Mouse (Mus musculus) adrenal gland, postnatal 10 days (tissue): ENCODE results near the gene Uevld. TPM values are rescaled to one million over a fixed set of nuclear protein-coding genes. Genes with fewer than 3 reads are reported as not detected.
"Not testable (repeated sequence)": the region's sequence is repeated elsewhere in the genome, so short reads cannot be mapped to it uniquely, and the experiment has no call there.

Experiments used
- DNase-seq: peaks from one replicate; pipeline ENCODE4 v3.0.0; 2021; ENCODE audit warnings: mixed read lengths
- total RNA-seq, 2 experiments: library from RNA; stranded (reverse); gene quantifications; 2 replicates each; pipeline ENCODE4 v1.2.3; 2021

Uevld gene
- total RNA-seq, 2 experiments from 2014 or later, result 22.8 TPM

DNA sequence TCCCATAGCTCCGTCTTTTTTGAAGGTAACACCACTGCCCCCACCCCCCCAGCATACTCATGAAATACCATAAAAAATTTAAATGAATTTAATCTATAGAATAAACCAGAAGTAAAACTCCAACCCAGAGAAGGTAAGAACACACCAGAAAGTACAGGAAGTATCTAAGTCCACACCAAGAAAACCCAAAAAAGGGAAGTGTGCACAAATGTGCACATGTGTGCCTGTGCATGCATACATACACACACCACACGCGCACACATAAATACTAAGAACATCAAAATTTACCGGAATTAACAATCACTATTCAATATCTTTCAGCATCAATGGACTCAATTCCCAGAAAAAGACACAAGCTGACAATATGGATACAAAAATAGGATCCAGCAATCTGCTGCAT lies 11.6 kb upstream of the Uevld start:
- no peak for DNase-seq

DNA sequence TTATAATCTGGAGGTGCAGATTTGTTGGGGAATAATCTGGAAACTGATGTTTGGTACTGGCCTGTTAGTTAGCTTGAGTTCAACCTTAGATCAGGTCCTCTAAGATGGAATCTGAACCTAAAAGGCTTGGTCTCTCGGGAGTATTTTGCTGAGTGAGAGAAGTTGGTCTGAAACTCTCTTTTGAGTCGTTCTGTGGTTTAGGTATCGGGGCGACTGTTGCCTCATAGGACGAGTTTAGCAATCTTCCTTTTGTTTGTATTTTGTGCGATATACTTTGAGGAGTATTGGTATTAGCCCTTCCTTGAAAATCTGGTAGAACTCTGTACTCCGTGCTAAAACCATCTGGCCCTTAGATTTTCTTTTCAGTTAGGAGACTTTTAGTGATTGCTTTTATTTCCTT lies 5.7 kb upstream of the Uevld start:
- DNase-seq, result no peak

DNA sequence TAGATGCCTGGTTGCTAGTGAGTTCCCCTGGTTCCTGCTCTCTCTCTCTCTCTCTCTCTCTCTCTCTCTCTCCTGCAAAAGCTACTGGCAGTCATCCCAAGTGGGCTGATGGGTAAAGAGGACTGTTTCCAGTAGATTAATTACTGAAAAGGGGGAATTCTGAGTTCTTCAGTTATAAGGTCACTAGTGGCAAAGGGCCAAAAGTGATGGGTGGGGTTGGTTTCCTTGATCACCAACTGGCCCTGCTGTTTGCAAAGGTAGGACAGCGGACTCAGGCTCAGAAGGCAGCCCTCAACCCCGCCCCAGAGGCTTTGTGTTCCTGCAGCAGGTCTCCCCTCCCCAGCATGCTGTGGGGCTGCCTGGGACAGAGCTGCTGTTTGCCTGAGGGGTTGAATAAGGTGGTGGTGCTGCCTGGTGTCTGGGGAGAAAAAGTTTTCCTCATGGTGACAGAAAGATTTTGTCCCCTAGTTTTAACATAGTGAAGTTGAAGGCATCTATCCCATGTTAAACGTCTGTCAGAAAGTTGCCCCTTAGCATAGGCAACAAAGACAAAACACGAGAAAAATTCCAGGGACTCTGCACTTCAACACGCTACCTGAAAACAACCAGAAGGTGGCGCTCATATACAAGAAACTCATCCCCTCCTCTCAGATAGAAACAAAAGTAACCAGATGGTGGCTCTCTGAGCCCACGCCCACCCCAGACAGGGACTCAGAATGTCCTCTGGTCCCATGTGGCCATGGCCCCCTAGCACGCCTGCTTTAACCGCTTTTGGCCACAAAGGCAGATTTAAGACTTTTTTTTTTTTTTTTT lies 4.7 kb upstream of the Uevld start:
- DNase-seq, result peak; percentile 71

DNA sequence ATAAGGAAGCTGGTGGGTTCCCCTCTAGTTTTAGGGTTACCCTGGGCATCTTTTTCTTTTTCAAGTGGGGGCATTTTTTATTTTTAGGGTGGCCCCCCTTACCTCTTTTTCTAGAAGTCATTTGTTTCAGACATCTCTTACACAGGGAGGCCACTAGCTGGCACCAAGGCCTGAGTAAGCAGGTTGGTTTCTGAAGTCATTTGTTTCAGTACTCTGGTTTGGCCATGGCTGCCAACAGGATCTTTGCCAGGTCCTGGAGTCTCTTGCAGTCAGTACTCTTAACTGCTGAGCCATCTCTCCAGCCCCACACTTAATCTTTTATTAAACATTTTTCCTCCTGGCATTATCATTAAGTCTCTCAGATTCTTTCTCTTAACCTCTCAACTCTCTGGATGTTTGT lies 3.8 kb upstream of the Uevld start:
- DNase-seq, result peak; percentile 42

DNA sequence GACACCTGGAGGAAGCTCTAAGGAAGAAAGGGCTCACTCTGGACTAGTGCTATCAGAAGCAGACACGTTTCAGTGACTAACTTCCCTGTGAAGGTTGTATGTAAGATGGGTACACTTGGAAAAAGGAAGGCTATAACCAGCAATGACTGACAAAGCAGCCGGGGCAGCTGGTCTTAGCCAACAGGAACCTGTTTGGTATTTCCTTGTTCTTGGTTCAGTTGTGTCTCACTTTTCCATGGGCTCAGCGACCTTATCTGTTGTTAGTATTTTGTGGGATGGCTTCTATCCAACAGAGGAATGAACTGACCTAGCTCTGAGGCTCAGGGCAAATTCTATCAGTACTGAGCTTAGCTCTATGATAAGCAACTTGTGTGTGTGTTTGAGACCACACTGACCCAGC lies 2.7 kb upstream of the Uevld start:
- no peak for DNase-seq

DNA sequence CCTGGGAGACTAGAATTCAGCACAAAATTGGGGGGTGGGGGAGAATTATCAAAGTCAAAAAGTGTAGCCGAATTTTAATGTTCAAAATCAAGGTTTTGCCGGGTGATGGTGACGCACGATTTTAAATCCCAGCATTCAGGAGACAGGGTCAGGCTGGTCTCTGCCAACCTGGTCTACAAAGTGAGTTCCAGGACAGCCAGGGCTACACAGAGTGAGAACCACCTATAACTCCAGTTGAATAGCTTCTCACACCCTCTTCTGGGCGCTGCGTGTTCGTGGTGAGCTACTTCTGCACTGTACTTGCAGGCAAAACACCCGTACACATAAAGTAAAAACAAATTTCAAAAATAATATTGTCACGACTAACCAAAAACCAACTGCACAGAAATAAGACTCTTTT lies 526 bp upstream of the Uevld start:
- DNase-seq, result no peak

DNA sequence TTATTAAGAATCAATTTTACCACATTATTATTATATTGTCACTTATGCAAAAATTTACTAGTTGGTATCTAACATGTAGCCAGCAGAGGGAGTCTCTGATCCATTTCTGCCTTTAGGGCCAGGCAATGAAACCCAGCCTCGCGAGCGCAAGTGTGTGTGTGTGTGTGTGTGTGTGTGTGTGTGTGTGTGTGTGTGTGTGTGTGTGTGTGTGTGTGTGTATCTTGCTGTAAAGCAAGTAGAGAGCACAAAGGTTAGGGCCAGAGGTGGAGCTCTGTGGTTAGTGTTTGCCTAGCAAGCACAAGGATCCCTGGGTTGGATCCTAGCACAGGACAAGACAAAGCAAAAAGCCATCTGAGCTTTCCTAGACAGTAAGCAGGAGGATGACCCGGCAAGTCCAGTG lies 22.5 kb downstream of the Uevld start:
- peak; percentile 41 for DNase-seq

DNA sequence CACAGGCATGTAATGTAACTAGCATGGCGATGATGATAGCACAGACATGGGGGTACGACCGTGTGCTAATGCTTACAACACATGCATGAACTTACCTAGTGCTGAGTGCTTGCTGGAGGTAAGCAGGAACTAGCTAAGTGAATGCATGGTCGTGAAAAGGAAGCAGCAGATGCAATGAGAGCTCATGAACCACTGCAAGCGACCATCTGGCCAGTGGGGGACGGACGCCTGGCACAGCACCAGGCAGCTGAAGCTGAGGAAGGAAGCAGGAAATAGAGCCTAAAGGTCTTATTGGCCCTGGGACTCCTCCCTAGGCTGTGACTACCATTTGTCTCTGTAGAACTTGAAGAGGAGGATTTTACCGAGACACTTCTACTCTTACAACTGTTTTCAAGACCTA lies 23.5 kb downstream of the Uevld start:
- no peak for DNase-seq

DNA sequence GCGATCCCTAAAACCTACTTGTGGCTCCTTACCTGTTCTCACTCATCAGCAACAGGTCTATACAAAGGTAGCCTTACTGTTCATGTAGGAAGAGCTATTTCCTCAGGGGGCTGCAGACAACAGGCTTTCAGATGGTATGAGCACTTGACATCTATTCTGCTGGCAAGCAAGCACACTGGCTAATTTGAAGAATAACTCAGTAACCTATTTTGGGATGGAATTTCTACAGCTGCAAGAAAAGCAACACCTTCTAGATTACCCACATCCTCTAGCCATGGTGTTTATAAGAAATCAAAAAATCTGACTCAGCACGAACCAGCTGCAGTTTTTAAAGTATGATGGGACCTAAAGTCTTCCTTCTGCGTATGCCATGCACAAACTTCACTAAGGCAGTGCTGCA lies 27.0 kb downstream of the Uevld start:
- DNase-seq, result no peak

DNA sequence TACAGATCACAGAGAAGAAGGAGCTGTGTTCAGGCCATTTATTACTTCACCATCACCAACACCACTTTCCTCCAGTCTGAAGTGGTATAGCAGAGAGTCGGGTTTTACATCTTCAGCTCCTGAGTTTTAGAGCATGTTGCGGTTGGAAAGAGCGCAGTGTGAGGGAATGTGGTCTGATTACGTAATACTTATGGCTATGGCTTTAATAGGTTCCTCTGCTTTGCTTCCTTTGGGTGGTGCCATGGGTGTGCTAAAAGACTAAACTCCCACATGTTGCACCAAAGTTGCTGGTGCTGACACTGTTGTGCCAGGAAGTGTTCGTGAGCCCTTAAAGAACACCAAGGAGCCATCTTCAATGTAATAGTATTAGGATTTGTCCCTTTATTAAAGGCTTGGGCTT lies 30.0 kb downstream of the Uevld start:
- DNase-seq, result no peak

DNA sequence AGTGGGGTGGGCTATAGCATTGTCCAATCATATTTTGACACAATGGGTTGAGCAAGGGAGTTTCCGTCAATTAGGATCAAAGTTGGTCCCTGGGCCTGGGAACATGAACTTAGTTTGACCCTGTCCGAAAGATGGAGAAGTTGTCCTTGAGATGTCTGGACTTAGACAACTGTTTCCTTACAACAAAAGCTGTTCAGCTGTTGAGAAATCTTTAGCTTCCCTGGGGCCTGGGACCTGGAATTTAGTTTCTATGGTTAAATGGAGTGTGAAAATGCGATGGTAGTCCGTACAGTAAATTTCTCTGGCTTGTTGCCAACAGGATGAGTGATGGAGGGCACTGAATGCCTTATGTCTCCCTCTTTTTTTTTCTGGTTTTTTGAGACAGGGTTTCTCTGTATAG lies 36.3 kb downstream of the Uevld start:
- no peak for DNase-seq

DNA sequence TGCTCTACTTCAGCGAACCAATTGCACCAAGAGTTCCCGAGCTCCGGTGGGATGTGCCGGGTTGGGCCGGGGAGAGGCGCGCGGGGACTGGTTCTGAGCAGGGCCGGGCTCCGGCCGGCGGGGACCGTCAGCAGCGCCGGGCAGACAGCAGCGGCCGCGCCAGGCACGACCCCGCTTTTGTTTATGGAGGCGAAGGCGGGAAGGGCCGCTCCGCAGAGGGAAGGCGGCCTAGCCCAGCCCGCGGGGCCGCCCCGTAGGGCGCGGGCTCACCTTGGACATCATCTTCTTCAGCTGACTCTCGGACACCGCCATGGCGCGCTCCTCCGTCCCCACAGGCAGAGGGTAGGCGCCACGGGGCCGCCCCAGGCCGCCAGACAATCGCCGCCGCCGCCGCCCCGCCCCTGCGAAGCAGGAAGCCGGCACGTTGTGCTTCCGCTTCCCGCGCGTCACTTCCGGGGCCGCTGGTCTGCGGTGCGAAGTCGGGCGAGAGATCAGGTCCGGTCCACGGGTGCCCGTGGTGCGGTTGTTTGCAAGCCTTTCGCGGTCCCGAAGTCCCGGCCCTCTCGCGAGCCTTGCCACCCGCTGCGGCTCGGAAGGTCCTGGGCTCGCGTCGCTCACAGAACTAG lies 38.7 kb downstream of the Uevld start, which contains the start of gene Tsg101:
Gene Tsg101, minus strand, starts transcription at position 419 of the 626 bp plus-strand sequence.
- DNase-seq, result peak; percentile 97

DNA sequence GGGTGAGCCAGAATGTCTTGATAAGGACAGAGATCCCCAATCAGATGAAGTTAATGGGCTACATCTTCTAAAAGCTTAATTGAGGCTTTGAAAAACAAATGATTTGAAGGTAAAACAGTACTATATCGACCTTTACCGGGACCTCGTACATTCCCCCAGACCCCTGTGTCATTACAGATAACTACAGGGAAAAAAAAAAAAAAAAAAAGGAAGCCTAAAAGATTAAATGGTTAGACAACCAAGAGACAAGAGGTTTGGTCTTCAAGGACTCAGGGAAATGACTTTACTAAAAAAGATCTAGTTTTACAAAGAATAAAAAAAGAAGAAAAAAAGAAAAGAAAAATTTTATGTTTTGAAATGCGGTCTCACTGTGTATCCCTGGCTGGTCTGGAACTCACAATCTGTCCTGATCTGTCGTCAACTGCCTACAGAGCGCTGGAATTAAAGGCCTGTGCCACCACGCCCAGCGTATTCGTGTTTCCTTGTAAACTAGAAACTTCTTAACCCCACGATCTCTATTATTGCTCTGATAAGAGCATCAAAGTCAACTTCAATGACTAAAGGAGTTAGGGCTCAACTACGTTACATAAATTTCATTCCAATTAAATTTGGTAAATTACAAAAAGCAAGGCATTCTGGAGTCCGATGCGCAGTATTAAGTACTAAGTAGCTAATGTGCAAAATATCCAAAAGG lies 39.5 kb downstream of the Uevld start:
- no peak for DNase-seq

DNA sequence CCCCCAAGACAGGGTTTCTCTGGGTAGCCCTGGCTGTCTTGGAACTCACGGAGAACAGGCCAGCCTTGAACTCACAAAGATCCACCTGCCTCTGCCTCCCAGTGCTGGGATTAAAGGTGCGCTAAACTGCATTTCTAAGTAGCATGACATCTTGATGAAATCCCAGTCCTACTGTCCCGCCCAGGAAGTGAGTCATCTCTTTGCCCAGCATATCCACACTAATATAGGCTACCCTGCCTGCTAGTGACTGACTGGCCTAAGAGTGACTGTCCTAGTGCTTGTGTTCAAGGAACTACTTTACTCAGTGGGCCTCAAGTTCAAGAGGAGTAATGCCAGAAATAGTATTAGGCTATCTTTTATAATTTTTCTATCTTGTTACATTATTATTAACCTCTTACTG lies 42.0 kb downstream of the Uevld start:
- no peak for DNase-seq

DNA sequence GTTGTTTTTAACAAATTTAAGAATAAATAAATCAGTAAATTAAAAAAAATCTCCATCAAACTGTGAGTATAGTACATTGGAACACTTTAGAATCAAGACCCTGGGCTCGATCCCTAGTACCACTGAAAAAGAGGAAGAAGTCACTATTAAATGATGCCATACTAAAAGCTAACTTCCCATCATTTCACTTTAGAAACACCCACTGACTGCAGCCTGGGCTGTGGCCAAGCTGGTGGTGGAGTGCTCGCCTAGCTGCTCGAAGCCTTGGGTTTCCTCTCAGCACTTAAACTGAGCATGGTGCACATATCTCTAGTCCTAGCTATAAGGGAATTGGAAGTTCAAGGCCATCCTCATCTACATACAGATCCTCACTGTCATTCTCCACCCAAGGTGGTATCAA lies 47.1 kb downstream of the Uevld start:
- DNase-seq, result no peak

DNA sequence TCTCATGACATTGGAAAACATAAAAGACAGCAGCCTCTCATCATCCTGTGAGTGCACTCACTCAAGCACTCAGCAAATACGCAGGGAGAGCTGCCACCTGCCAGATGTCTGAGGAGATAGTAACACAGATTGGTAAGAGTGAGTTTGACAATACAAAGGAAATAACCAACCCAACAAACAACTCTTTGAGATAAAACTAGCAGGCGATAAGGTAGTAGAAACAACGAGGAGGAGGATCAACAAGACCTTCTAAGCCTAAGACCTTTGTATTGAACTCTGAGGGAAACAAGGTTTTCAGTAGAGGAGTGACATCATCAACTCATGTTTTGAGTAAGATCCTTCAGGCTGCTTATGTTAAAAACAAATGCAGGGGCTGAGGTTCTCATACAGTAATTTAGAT lies 59.0 kb downstream of the Uevld start:
- DNase-seq, result no peak

DNA sequence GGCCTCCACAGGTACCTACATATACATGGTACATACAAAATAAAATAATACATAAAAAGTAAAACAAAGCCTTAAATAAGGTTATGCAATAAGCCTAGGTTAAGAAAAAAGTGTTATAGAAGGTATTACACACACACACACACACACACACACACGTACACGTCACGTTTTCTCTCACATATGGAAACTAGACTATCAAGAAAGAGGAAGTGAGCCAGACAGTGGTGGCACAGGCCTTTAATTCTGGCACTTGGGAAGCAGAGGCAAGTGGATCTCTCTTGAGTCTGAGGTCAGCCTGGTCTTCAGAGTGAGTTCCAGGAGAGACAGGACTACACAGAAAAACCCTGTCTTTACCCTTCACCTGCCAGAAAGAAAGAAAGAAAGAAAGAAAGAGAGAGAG lies 62.8 kb downstream of the Uevld start:
- DNase-seq, result no peak

DNA sequence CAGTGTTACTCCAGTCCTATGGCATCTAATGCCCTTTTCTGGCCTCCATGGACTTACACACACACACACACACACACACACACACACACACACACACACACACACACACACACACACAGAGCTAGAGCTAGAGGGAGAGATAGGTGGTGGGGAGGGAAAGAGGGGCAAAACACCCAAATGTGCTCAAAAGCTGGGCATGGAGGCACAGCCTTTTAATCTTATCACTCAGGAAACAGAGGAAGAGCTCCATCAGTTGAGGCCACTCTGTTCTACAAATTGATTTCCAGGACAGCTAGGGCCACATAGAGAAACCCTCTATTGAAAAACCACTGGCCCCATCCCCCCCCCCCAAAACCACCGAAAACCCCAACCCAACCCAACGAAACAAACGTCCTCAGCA lies 75.0 kb downstream of the Uevld start:
- no peak for DNase-seq

DNA sequence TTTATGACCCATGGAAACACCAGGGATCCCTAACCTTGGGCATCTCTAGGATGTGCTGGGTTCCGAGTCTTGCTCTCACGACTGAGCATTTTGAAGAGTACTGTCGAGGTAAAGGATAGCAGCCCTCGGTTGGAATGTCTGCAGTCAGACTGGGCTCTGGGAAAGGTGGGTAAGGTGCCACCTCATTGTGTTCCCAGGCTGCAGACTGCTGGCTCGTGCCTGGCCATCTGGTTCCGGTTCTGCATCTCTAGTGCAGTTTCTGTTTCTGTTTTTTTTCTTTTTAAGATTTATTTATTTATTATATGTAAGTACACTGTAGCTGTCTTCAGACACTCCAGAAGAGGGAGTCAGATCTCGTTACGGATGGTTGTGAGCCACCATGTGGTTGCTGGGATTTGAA lies 76.4 kb downstream of the Uevld start:
- DNase-seq, result not testable (repeated sequence)

DNA sequence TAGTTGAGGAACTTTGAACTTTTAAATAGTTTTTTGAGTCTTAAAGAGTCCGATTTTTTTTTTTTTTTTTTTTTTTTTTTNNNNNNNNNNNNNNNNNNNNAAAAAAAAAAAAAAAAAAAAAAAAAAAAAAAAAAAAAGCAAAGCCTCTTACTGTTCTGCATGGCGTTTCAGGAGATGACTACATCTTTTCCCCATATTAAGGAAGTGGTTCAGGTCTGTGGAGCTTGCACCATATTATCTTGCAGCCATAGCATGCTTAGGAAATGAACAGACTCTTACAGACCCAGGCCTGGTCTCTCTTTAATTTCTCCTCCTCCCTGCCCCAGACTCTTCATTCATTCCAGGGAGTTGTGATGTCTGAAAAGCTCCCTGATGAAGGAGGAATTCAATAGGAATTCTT lies 77.3 kb downstream of the Uevld start:
- DNase-seq, result no peak

DNA sequence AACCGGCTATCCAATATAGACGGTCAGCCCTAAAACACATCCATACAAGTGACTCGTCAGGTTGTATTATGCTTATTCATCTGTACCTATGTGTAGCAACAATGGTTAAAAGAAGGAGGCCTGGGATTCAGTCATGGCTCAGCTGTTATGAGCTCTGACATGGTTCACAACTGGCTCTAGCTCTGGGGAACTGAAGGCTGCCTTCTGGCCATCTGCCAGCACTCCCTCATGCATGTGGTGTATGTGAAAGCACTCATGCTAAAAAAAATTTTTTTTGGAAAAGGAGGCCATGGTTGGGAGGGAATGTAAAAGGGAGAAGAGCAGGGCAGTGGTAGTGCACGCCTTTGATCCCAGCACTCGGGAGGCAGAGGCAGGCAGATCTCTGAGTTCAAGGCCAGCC lies 78.5 kb downstream of the Uevld start:
- DNase-seq, result peak; percentile 18

DNA sequence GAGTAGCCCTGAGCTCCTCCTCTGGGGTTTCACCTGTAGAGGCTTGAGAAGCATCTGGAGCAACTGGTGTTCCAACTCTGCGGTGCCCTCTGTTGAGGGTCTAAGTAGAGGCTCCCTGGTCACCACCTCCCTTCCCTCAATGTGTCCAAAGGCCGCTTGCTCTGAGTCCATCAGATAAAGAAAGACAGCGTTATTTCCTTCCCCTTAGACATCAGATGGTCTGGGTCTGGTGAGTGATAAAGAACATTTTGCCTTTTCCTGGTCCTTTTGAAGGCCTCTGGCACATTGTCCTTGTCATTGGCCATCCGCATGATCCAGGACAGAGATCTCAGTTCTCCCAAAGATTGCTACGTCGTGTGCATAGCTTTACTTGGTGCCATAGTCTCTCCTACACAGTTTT lies 81.1 kb downstream of the Uevld start:
- DNase-seq, result no peak

DNA sequence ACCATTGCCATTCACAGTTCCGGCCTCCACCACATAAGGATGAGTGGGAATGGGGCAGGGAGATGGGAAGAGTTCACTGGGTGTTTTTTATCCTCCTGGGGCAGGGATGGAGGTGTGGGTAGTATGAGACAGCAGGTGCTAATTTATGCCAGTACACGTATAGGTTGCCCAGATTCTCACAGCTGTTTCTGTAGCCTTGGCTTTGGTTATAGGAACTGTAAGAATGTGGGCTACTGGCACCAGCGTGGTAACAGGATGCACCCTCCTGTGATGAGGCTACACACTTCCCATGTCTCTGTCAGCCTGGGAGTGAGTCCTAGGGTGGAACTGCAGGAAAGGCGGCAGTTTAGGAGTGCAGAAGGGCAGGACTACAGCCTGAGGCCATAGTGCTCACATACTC lies 81.5 kb downstream of the Uevld start:
- DNase-seq, result no peak
